Mouse (Mus musculus) intestine, embryonic 16.5 days (tissue): ENCODE measurements around the gene Inhba. TPM values are rescaled to one million over a fixed set of nuclear protein-coding genes. Genes with fewer than 3 reads are reported as not detected.

ENCODE experiments used
- ATAC-seq: fragments of 200-750 bp; cut with Nextera tagmentation; 2 replicates; pipeline ENCODE4 v1.8.0; 2017; ENCODE audit warnings: moderate TSS enrichment, moderate library complexity
- H3K27ac ChIP-seq: fragments of 300-500 bp; sonication (generic); 2 replicates; pipeline ENCODE4 v1.5.1; 2014; ENCODE audit warnings: mild to moderate bottlenecking, low read length
- H3K27me3 ChIP-seq: fragments of 300-500 bp; sonication (generic); replicated peaks from 2 replicates; pipeline ENCODE4 v1.6.1; 2014; ENCODE audit warnings: low read length, control low read depth, mixed read lengths; ENCODE audit not compliant: control insufficient read depth, insufficient read depth
- H3K36me3 ChIP-seq: fragments of 300-500 bp; sonication (generic); 2 replicates; pipeline ENCODE4 v1.6.1; 2014; ENCODE audit warnings: low read length, control low read depth; ENCODE audit not compliant: control insufficient read depth, insufficient read depth
- H3K4me1 ChIP-seq: fragments of 300-500 bp; sonication (generic); 2 replicates; pipeline ENCODE4 v1.6.1; 2014; ENCODE audit warnings: low read length, control low read depth, mixed read lengths; ENCODE audit not compliant: control insufficient read depth, insufficient read depth
- H3K4me2 ChIP-seq: fragments of 300-500 bp; sonication (generic); 2 replicates; pipeline ENCODE4 v1.6.1; 2014; ENCODE audit warnings: low read depth, low read length, control low read depth
- H3K4me3 ChIP-seq: fragments of 300-500 bp; sonication (generic); 2 replicates; pipeline ENCODE4 v1.5.1; 2014; ENCODE audit warnings: mild to moderate bottlenecking, low read length
- H3K9ac ChIP-seq: fragments of 300-500 bp; sonication (generic); 2 replicates; pipeline ENCODE4 v1.6.1; 2014; ENCODE audit warnings: low read depth, low read length
- H3K9me3 ChIP-seq: fragments of 300-500 bp; sonication (generic); 2 replicates; pipeline ENCODE4 v1.6.1; 2016; ENCODE audit warnings: low read length, control low read depth; ENCODE audit not compliant: control insufficient read depth
- WGBS: fragments of 180-500 bp; shearing (Covaris S2); extraction: QIAGEN DNeasy Blood & Tissue Kit; methylation state at CpG from one replicate; pipeline ENCODE4 v1.1.7; 2014; 5-methylcytosine and 5-hydroxymethylcytosine counted together
- polyA plus RNA-seq: library from polyadenylated mRNA; unstranded; fragments of >200 nt; fragmentation: Nextera tagmentation; extraction: Ambion mirVana; gene quantifications from 2 replicates; pipeline ENCODE4 v1.2.1, GENCODE M21; 2015

Inhba gene
- 2.5 and 3.4 TPM in 2 replicates for polyA plus RNA-seq

DNA sequence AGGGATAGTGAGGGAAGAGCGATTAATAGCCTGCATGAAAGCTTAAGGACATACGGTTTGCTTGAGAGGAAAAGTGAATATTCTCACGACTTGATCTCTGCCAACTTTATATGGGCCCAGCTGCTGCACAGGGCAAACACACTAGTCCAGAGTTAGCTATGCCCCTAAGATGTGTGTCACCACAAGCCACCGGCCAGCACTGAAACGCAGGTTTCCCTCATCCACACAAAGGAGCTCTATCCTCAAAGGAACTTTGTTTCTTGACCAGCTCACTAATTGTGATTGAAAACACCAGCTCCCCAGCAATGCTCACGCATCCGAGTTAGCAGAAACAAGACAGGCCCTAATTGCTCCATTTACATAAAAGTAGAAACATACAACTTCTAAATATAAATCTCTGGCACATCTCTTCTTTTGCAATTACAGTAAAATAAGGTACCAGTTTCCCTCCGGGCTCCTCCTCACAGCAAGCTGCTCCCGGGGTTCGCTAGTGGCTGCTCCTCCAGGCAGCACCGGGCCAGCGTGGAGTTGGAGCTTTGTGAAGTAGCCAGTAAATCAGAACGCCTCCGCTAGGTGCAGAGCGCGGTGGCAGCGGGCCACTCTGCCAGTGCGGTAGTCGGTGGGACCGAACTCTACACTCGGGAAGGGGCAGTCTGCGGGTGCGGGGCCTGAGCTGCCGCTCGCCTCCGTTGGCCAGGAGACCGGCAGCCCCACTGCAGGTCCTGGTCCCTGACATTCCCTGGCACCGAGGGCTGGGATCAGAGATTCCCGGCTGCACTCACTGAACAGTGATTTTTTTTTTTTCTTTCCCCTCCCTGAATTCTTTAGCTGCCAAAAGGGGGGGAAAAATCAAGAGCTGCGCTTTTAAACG is at the start of gene Inhba:
TSS of gene Inhba (plus strand) at position 480 of the 871 bp plus-strand sequence.
- Histone ChIP-seq H3K4me1 (0 out of 2 replicates have a peak, but pooled peaks cover 3% of the 10 kb centered on the region), H3K9me3 (no peaks in the 10 kb centered on the region), H3K9ac (peak within 1 kb of the TSS; percentile 68), H3K27ac (no peak within 1 kb of the TSS), H3K27me3 (peaks cover 6% of the 10 kb centered on the region; the same call in 1 of the 2 replicates), H3K36me3 (no peaks in the 10 kb centered on the region), H3K4me3 (peak within 1 kb of the TSS; percentile 54), H3K4me2 (peak within 1 kb of the TSS; percentile 86)
- peak; percentile 81 for ATAC-seq
- 12% methylated on average over 31 of the region's 31 CpGs for WGBS

DNA sequence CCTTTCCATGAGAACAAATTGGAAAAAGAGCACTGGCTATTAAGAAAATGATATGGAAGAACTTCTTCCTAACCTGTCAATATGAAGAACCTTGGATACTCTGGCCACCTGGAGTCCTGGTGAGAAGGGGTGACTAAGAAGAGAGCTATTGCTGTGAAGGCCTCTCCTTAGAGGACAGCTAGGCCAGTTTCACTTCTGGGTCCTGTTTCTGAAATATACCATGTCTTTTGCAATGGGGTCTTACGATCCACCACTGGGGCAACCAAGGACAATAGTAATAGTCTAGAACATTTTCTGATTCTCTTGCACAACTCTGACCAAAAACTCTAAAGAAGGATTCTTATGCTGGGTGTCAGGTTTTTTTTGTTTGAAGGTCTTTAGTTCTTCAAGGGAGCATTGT is 35.1 kb upstream of the Inhba start:
- H3K36me3 ChIP-seq: no peaks in the 10 kb centered on the region
- H3K27me3 ChIP-seq: no peaks in the 10 kb centered on the region
- no peak overlapping the region for H3K4me2 ChIP-seq
- ATAC-seq: no peak
- H3K4me3 ChIP-seq: no peak overlapping the region
- no peak overlapping the region for H3K9ac ChIP-seq
- WGBS: 92% methylated on average over 1 of the region's 1 CpGs
- no peaks in the 10 kb centered on the region for H3K9me3 ChIP-seq
- no peak overlapping the region for H3K27ac ChIP-seq
- H3K4me1 ChIP-seq: no peaks in the 10 kb centered on the region

- WGBS: 78% methylated on average over 3 of the region's 3 CpGs
- Histone ChIP-seq H3K4me1 (no peaks in the 10 kb centered on the region), H3K27ac (no peak overlapping the region), H3K9me3 (no peaks in the 10 kb centered on the region), H3K27me3 (no peaks in the 10 kb centered on the region), H3K4me2 (no peak overlapping the region), H3K36me3 (no peaks in the 10 kb centered on the region), H3K4me3 (no peak overlapping the region), H3K9ac (no peak overlapping the region)
- ATAC-seq: no peak
Measured at GRCm38 (mm10) chr13:15979551-15979950, 32.1 kb upstream of the Inhba start.

DNA sequence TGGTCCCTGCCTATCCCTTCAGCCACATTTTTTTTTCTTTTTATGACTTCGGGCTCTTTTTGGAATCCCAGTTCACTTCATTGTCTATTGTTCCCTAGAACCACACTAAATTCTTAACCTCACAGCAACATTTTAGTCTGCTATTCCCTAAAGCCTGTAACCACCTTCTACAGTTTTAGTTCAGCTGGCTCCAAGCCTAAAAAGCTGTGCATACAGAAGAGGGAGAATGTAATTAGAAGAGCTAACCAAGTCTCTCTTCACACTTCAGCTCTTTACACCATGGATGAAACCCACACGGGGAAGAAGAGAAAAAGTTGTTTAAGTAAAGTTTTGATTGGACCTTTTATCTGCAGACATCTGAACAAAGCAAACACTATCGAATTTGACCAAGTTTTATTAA is 29.6 kb upstream of the Inhba start:
- 71% methylated on average over 3 of the region's 3 CpGs for WGBS
- Histone ChIP-seq H3K27me3 (no peaks in the 10 kb centered on the region), H3K4me1 (no peaks in the 10 kb centered on the region), H3K27ac (no peak overlapping the region), H3K36me3 (no peaks in the 10 kb centered on the region), H3K4me2 (no peak overlapping the region), H3K9ac (no peak overlapping the region), H3K9me3 (no peaks in the 10 kb centered on the region), H3K4me3 (no peak overlapping the region)
- ATAC-seq: no peak

- Histone ChIP-seq H3K36me3 (no peaks in the 10 kb centered on the region), H3K27me3 (no peaks in the 10 kb centered on the region), H3K4me2 (no peak overlapping the region), H3K9ac (no peak overlapping the region), H3K4me1 (no peaks in the 10 kb centered on the region), H3K4me3 (no peak overlapping the region), H3K27ac (no peak overlapping the region), H3K9me3 (no peaks in the 10 kb centered on the region)
- WGBS: 67% methylated on average over 2 of the region's 2 CpGs
- no peak for ATAC-seq
Measured at GRCm38 (mm10) chr13:15985761-15986160, 25.9 kb upstream of the Inhba start.

GRCm38 (mm10) chr13:15986172-15986571 is 25.5 kb upstream of the Inhba start:
- Histone ChIP-seq H3K36me3 (no peaks in the 10 kb centered on the region), H3K27ac (no peak overlapping the region), H3K9ac (no peak overlapping the region), H3K27me3 (no peaks in the 10 kb centered on the region), H3K4me2 (no peak overlapping the region), H3K4me1 (no peaks in the 10 kb centered on the region), H3K4me3 (no peak overlapping the region), H3K9me3 (no peaks in the 10 kb centered on the region)
- no peak for ATAC-seq
- WGBS: 85% methylated on average over 4 of the region's 4 CpGs

DNA sequence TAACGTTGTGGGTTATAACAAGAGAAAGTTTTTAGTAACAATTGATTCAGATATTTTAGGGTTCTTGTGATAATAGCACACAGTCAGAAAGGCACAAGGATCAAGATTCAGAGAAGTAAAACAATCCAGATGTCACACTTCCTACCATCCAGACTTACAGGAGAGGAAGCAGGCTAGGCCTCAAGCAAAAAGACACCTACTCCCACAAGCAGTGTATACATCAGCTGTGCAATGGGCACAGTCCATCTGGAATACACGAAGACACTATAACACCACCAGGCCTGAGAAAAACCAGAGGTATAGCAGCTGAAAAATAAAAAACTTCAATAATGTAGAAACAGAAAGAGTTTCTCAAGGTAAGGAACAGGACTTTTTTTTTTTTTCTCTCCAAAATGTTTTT is 16.3 kb upstream of the Inhba start:
- no peak overlapping the region for H3K4me2 ChIP-seq
- H3K4me3 ChIP-seq: no peak overlapping the region
- no peaks in the 10 kb centered on the region for H3K36me3 ChIP-seq
- no peak for ATAC-seq
- H3K4me1 ChIP-seq: no peaks in the 10 kb centered on the region
- H3K9ac ChIP-seq: no peak overlapping the region
- H3K27me3 ChIP-seq: no peaks in the 10 kb centered on the region
- 60% methylated on average over 2 of the region's 2 CpGs for WGBS
- no peak overlapping the region for H3K27ac ChIP-seq
- H3K9me3 ChIP-seq: no peaks in the 10 kb centered on the region

DNA sequence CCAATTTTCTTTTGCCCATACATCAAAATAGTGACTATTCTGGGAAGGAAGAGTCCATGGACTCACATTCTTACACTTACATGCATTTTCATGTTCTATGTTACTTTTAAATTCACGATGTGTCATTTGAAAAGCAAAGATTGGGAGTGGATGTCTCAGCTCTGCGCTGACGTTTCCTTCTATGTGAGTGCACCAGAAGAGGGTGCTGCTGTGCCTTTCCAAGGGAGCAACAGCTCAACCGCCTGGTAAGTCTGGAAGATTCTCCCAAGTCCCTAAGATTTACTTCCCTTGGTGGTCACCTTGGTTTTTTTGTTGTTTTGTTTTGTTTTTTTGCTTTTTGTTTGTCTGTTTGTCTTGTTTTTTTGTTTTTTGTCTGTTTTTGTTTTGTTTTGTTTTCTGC is 6.1 kb upstream of the Inhba start:
- no peak overlapping the region for H3K9ac ChIP-seq
- no peak overlapping the region for H3K4me3 ChIP-seq
- no peak overlapping the region for H3K27ac ChIP-seq
- ATAC-seq: no peak
- H3K4me1 ChIP-seq: no peaks in the 10 kb centered on the region
- no peaks in the 10 kb centered on the region for H3K36me3 ChIP-seq
- 9% methylated on average over 4 of the region's 4 CpGs for WGBS
- H3K27me3 ChIP-seq: no peaks in the 10 kb centered on the region
- no peak overlapping the region for H3K4me2 ChIP-seq
- H3K9me3 ChIP-seq: no peaks in the 10 kb centered on the region

GRCm38 (mm10) chr13:16007748-16008147 is 3.9 kb upstream of the Inhba start:
- Histone ChIP-seq H3K36me3 (no peaks in the 10 kb centered on the region), H3K27me3 (no peaks in the 10 kb centered on the region), H3K4me1 (0 out of 2 replicates have a peak, but pooled peaks cover 3% of the 10 kb centered on the region), H3K9ac (no peak overlapping the region), H3K27ac (no peak overlapping the region), H3K9me3 (no peaks in the 10 kb centered on the region), H3K4me2 (no peak overlapping the region), H3K4me3 (no peak overlapping the region)
- 66% methylated on average over 4 of the region's 4 CpGs for WGBS
- ATAC-seq: no peak
